Mouse (Mus musculus) frontal cortex, adult (tissue): ENCODE measurements around the gene Atp5b.

Source experiments
- ATAC-seq: cut with Nextera tagmentation; 2 replicates; pipeline ENCODE4 v1.9.2; 2017; ENCODE audit warnings: mild to moderate bottlenecking, moderate library complexity, mixed read lengths; ENCODE audit not compliant: low TSS enrichment

Gene Atp5b

GRCm38 (mm10) chr10:128096693-128097586 lies 13.9 kb downstream of the Atp5b start:
- peak; percentile 58 for ATAC-seq

GRCm38 (mm10) chr10:128097587-128097971 lies 14.5 kb downstream of the Atp5b start:
- no peak for ATAC-seq

- ATAC-seq: peak; percentile 46; the same call in 1 of the 2 replicates
Observed at GRCm38 (mm10) chr10:128110103-128110761, 27.2 kb downstream of the Atp5b start.

- ATAC-seq: peak; percentile 38; the same call in 1 of the 2 replicates
Observed at GRCm38 (mm10) chr10:128111227-128111626, 28.2 kb downstream of the Atp5b start.

GRCm38 (mm10) chr10:128123833-128124232 lies 40.8 kb downstream of the Atp5b start:
- no peak for ATAC-seq

GRCm38 (mm10) chr10:128124831-128125230 lies 41.8 kb downstream of the Atp5b start:
- ATAC-seq: no peak

GRCm38 (mm10) chr10:128125951-128126350 lies 42.9 kb downstream of the Atp5b start:
- no peak for ATAC-seq

GRCm38 (mm10) chr10:128127497-128127896 lies 44.4 kb downstream of the Atp5b start:
- no peak for ATAC-seq

GRCm38 (mm10) chr10:128128143-128128542 lies 45.1 kb downstream of the Atp5b start:
- ATAC-seq: no peak

- ATAC-seq: no peak
Observed at GRCm38 (mm10) chr10:128131297-128131696, 48.2 kb downstream of the Atp5b start.

- ATAC-seq: no peak
Observed at GRCm38 (mm10) chr10:128131812-128132211, 48.7 kb downstream of the Atp5b start.

GRCm38 (mm10) chr10:128133650-128134332 lies 50.7 kb downstream of the Atp5b start:
- ATAC-seq: peak; percentile 88

GRCm38 (mm10) chr10:128135374-128135773 lies 52.3 kb downstream of the Atp5b start:
- peak; percentile 63; the same call in 1 of the 2 replicates for ATAC-seq
